Mouse (Mus musculus) hindbrain, embryonic 13.5 days (tissue): Measurements from ENCODE around the gene Lmtk3. TPM values are rescaled to one million over a fixed set of nuclear protein-coding genes. Genes with fewer than 3 reads are reported as not detected.

Experiments used
- ATAC-seq: fragments of 200-750 bp; cut with Nextera tagmentation; 2 replicates; pipeline ENCODE4 v1.8.0; 2017; ENCODE audit warnings: moderate TSS enrichment; ENCODE audit not compliant: low FRiP score
- H3K27ac ChIP-seq: fragments of 300-500 bp; sonication (generic); 2 replicates; pipeline ENCODE4 v1.5.1; 2015; ENCODE audit warnings: inconsistent platforms, mild to moderate bottlenecking, moderate library complexity
- H3K27me3 ChIP-seq: fragments of 300-500 bp; sonication (generic); 2 replicates; pipeline ENCODE4 v1.6.1; 2015; ENCODE audit warnings: mild to moderate bottlenecking, inconsistent platforms
- H3K36me3 ChIP-seq: fragments of 300-500 bp; sonication (generic); 2 replicates; pipeline ENCODE4 v1.6.1; 2015; ENCODE audit warnings: mild to moderate bottlenecking, inconsistent platforms
- H3K4me1 ChIP-seq: fragments of 300-500 bp; sonication (generic); replicated peaks from 2 replicates; pipeline ENCODE4 v1.6.1; 2015; ENCODE audit warnings: inconsistent platforms
- H3K4me2 ChIP-seq: fragments of 300-500 bp; sonication (generic); 2 replicates; pipeline ENCODE4 v1.6.1; 2015; ENCODE audit warnings: inconsistent platforms, mild to moderate bottlenecking, moderate library complexity
- H3K4me3 ChIP-seq: fragments of 300-500 bp; sonication (generic); 2 replicates; pipeline ENCODE4 v1.5.1; 2015; ENCODE audit warnings: mild to moderate bottlenecking, inconsistent platforms
- H3K9ac ChIP-seq: fragments of 300-500 bp; sonication (generic); 2 replicates; pipeline ENCODE4 v1.6.1; 2015; ENCODE audit warnings: mild to moderate bottlenecking, inconsistent platforms
- H3K9me3 ChIP-seq: fragments of 300-500 bp; sonication (generic); 2 replicates; pipeline ENCODE4 v1.6.1; 2016; ENCODE audit warnings: inconsistent platforms
- WGBS: fragments of 180-500 bp; shearing (Covaris S2); methylation state at CpG from one replicate; pipeline ENCODE4 v1.1.7; 2015; 5-methylcytosine and 5-hydroxymethylcytosine counted together
- polyA plus RNA-seq: library from polyadenylated mRNA; unstranded; fragments of >200 nt; fragmentation: Nextera tagmentation; extraction: Ambion mirVana; gene quantifications from 2 replicates; pipeline ENCODE4 v1.2.1, GENCODE M21; 2015

Gene Lmtk3
- polyA plus RNA-seq, 1 experiment from 2014 or later, result 22.8 TPM

GRCm38 (mm10) chr7:45842950-45843744 is 59.6 kb downstream of the Lmtk3 start:
- 88% methylated on average over 10 of the region's 10 CpGs for WGBS
- Histone ChIP-seq H3K4me1 (no peaks in the 10 kb centered on the region), H3K4me3 (no peak overlapping the region), H3K27me3 (peaks cover 59% of the 10 kb centered on the region), H3K27ac (no peak overlapping the region), H3K36me3 (no peaks in the 10 kb centered on the region; the same call in 1 of the 2 replicates), H3K4me2 (no peak overlapping the region), H3K9me3 (no peaks in the 10 kb centered on the region), H3K9ac (no peak overlapping the region)
- ATAC-seq, result no peak

GRCm38 (mm10) chr7:45848447-45849027 is 65.0 kb downstream of the Lmtk3 start:
- ATAC-seq, result no peak
- Histone ChIP-seq H3K27ac (no peak overlapping the region; the same call in 1 of the 2 replicates), H3K4me1 (0 out of 2 replicates have a peak, but pooled peaks cover 4% of the 10 kb centered on the region), H3K4me2 (no peak overlapping the region), H3K36me3 (peaks cover 2% of the 10 kb centered on the region; the same call in 1 of the 2 replicates), H3K4me3 (no peak overlapping the region), H3K9ac (no peak overlapping the region; the same call in 1 of the 2 replicates), H3K9me3 (no peaks in the 10 kb centered on the region), H3K27me3 (peaks cover 48% of the 10 kb centered on the region)
- 4% methylated on average over 6 of the region's 6 CpGs for WGBS

- Histone ChIP-seq H3K4me3 (no peak overlapping the region), H3K27me3 (peaks cover 43% of the 10 kb centered on the region), H3K4me2 (no peak overlapping the region), H3K9ac (no peak overlapping the region), H3K9me3 (no peaks in the 10 kb centered on the region), H3K36me3 (peaks cover 2% of the 10 kb centered on the region; the same call in 1 of the 2 replicates), H3K4me1 (0 out of 2 replicates have a peak, but pooled peaks cover 4% of the 10 kb centered on the region), H3K27ac (no peak overlapping the region)
- no peak for ATAC-seq
- WGBS, result 80% methylated on average over 3 of the region's 3 CpGs
Measured at GRCm38 (mm10) chr7:45850661-45851060, 67.1 kb downstream of the Lmtk3 start.

GRCm38 (mm10) chr7:45853089-45853488 is 69.6 kb downstream of the Lmtk3 start:
- Histone ChIP-seq H3K4me2 (no peak overlapping the region), H3K36me3 (peaks cover 2% of the 10 kb centered on the region; the same call in 1 of the 2 replicates), H3K4me3 (no peak overlapping the region), H3K9ac (no peak overlapping the region), H3K4me1 (peaks cover 18% of the 10 kb centered on the region), H3K27me3 (peaks cover 61% of the 10 kb centered on the region), H3K27ac (no peak overlapping the region), H3K9me3 (no peaks in the 10 kb centered on the region)
- no peak for ATAC-seq
- WGBS, result 86% methylated on average over 12 of the region's 12 CpGs

Other genes with a start within 250 kb of the Lmtk3 start
- 0.25 and 0.45 TPM in 2 replicates for gene Hsd17b14, start 228.8 kb upstream of the Lmtk3 start, polyA plus RNA-seq
- gene Bcat2, start 213.6 kb upstream of the Lmtk3 start, polyA plus RNA-seq, result 19.8 and 20.8 TPM in 2 replicates
- not detected in 2 replicates for gene Fgf21, start 168.2 kb upstream of the Lmtk3 start, polyA plus RNA-seq
- 0.06 TPM in 1 of 2 replicates, not detected in the other for gene Fut1, start 166.4 kb upstream of the Lmtk3 start, polyA plus RNA-seq
- 0.18 TPM in 1 of 2 replicates, not detected in the other for gene Izumo1, start 161.9 kb upstream of the Lmtk3 start, polyA plus RNA-seq
- gene Rasip1, start 156.2 kb upstream of the Lmtk3 start, polyA plus RNA-seq, result 12.0 and 12.7 TPM in 2 replicates
- 3.4 and 4.0 TPM in 2 replicates for gene Mamstr, start 143.8 kb upstream of the Lmtk3 start, polyA plus RNA-seq
- gene Fut2, start 117.3 kb upstream of the Lmtk3 start, polyA plus RNA-seq, result 0.09 and 0.38 TPM in 2 replicates
- 2.3 and 2.6 TPM in 2 replicates for gene Ntn5, start 99.7 kb upstream of the Lmtk3 start, polyA plus RNA-seq
- 0.40 and 0.86 TPM in 2 replicates for gene Sec1, start 89.3 kb upstream of the Lmtk3 start, polyA plus RNA-seq
- gene Car11, start 83.9 kb upstream of the Lmtk3 start, polyA plus RNA-seq, result 38.5 and 41.6 TPM in 2 replicates
- 2.9 and 3.6 TPM in 2 replicates for gene Dbp, start 78.7 kb upstream of the Lmtk3 start, polyA plus RNA-seq
- gene Rpl18, start 68.3 kb upstream of the Lmtk3 start, polyA plus RNA-seq, result 626 and 633 TPM in 2 replicates
- 24.1 and 25.0 TPM in 2 replicates for gene Sphk2, start 65.7 kb upstream of the Lmtk3 start, polyA plus RNA-seq
- gene Fam83e, start 62.5 kb upstream of the Lmtk3 start, polyA plus RNA-seq, result 0.48 and 0.83 TPM in 2 replicates
- gene Spaca4, start 57.9 kb upstream of the Lmtk3 start, polyA plus RNA-seq, result not detected in 2 replicates
- gene Sult2b1, start 931 bp downstream of the Lmtk3 start, polyA plus RNA-seq, result 5.2 and 5.3 TPM in 2 replicates
- 327 and 333 TPM in 2 replicates for gene Cyth2, start 30.8 kb downstream of the Lmtk3 start, polyA plus RNA-seq
- 0.50 and 0.81 TPM in 2 replicates for gene Kcnj14, start 41.0 kb downstream of the Lmtk3 start, polyA plus RNA-seq
- gene Grwd1, start 47.2 kb downstream of the Lmtk3 start, polyA plus RNA-seq, result 37.5 and 40.3 TPM in 2 replicates
- gene Kdelr1, start 89.0 kb downstream of the Lmtk3 start, polyA plus RNA-seq, result 40.6 and 45.7 TPM in 2 replicates
- 1.5 and 1.6 TPM in 2 replicates for gene Grin2d, start 94.6 kb downstream of the Lmtk3 start, polyA plus RNA-seq
- gene Syngr4, start 113.0 kb downstream of the Lmtk3 start, polyA plus RNA-seq, result 0.17 and 0.36 TPM in 2 replicates
- gene Tmem143, start 113.2 kb downstream of the Lmtk3 start, polyA plus RNA-seq, result 6.2 and 6.6 TPM in 2 replicates
- gene Emp3, start 137.7 kb downstream of the Lmtk3 start, polyA plus RNA-seq, result 33.7 and 45.9 TPM in 2 replicates
- 4.9 and 7.6 TPM in 2 replicates for gene Ccdc114, start 140.3 kb downstream of the Lmtk3 start, polyA plus RNA-seq
- 0.23 and 0.40 TPM in 2 replicates for gene Abcc6, start 246.6 kb downstream of the Lmtk3 start, polyA plus RNA-seq
- gene Nomo1, start 250.0 kb downstream of the Lmtk3 start, polyA plus RNA-seq, result 37.2 and 37.7 TPM in 2 replicates